Mouse (Mus musculus): ENCODE measurements around the gene Zfp936.

GRCm38 (mm10) chr7:43077831-43078230 lies 36.2 kb upstream of the Zfp936 start:
- TF ChIP-seq CTCF (IDR thresholded peaks at IDR 0.05; ENCODE audit: low read depth): no peak
- no peak for TF ChIP-seq EP300 (optimal IDR thresholded peaks at IDR 0.05)
